Mouse (Mus musculus) kidney, postnatal 36 days (tissue): Measurements from ENCODE around the gene Cs.

ENCODE experiments used
- DNase-seq, 2 experiments: peaks; one replicate each; pipeline ENCODE4 v3.0.0; 2021 to 2022; ENCODE audit warnings: mixed read lengths in 2 of 2

Cs gene

GRCm38 (mm10) chr10:128335582-128335981 is 2.0 kb upstream of the Cs start:
- DNase-seq: peak; percentile 83 to 92

- peak in 1 of 2 experiments; percentile 34 for DNase-seq
Observed at GRCm38 (mm10) chr10:128336195-128336594, 1.3 kb upstream of the Cs start.

GRCm38 (mm10) chr10:128336597-128336996 is 937 bp upstream of the Cs start:
- no peak for DNase-seq

- DNase-seq: peak in 1 of 2 experiments; percentile 24
Observed at GRCm38 (mm10) chr10:128338415-128338814, 881 bp downstream of the Cs start.

- no peak for DNase-seq
Observed at GRCm38 (mm10) chr10:128338948-128339347, 1.4 kb downstream of the Cs start.

GRCm38 (mm10) chr10:128340257-128340656 is 2.7 kb downstream of the Cs start:
- no peak for DNase-seq

GRCm38 (mm10) chr10:128343436-128343835 is 5.9 kb downstream of the Cs start:
- no peak for DNase-seq

- peak; percentile 86 to 87 for DNase-seq
Observed at GRCm38 (mm10) chr10:128344568-128345275, 7.2 kb downstream of the Cs start.

GRCm38 (mm10) chr10:128347541-128347940 is 10.0 kb downstream of the Cs start:
- DNase-seq: no peak

- DNase-seq: peak; percentile 70 to 81
Observed at GRCm38 (mm10) chr10:128358796-128359195, 21.3 kb downstream of the Cs start.

- DNase-seq: no peak
Observed at GRCm38 (mm10) chr10:128359226-128359625, 21.7 kb downstream of the Cs start.

- no peak for DNase-seq
Observed at GRCm38 (mm10) chr10:128361836-128362235, 24.3 kb downstream of the Cs start.

GRCm38 (mm10) chr10:128362568-128362967 is 25.0 kb downstream of the Cs start:
- peak; percentile 57 to 60 for DNase-seq

- peak; percentile 82 to 87 for DNase-seq
Observed at GRCm38 (mm10) chr10:128367899-128368401, 30.4 kb downstream of the Cs start.

GRCm38 (mm10) chr10:128368402-128369217 is 31.1 kb downstream of the Cs start, which contains the start of gene Coq10a:
Gene Coq10a, minus strand, starts transcription at chr10:128368997.
- peak; percentile 94 for DNase-seq

GRCm38 (mm10) chr10:128369218-128369543 is 31.6 kb downstream of the Cs start:
- DNase-seq: no peak

- no peak for DNase-seq
Observed at GRCm38 (mm10) chr10:128369599-128369998, 32.1 kb downstream of the Cs start.

- DNase-seq: no peak
Observed at GRCm38 (mm10) chr10:128370021-128370420, 32.5 kb downstream of the Cs start.

- DNase-seq: no peak
Observed at GRCm38 (mm10) chr10:128370601-128371000, 33.1 kb downstream of the Cs start.

- DNase-seq: no peak
Observed at GRCm38 (mm10) chr10:128372142-128372541, 34.6 kb downstream of the Cs start.

GRCm38 (mm10) chr10:128372989-128373748 is 35.6 kb downstream of the Cs start:
- no peak for DNase-seq

- peak in 1 of 2 experiments; percentile 27 for DNase-seq
Observed at GRCm38 (mm10) chr10:128374393-128374792, 36.9 kb downstream of the Cs start.

GRCm38 (mm10) chr10:128376099-128376454 is 38.5 kb downstream of the Cs start:
- DNase-seq: no peak
